Mouse (Mus musculus) adrenal gland, postnatal 10 days (tissue): ENCODE measurements around the gene Rabgap1l. TPM values are rescaled to one million over a fixed set of nuclear protein-coding genes. Genes with fewer than 3 reads are reported as not detected.

Experiments
- DNase-seq: peaks from one replicate; pipeline ENCODE4 v3.0.0; 2021; ENCODE audit warnings: mixed read lengths
- total RNA-seq, 2 experiments: library from RNA; stranded (reverse); gene quantifications; 2 replicates each; pipeline ENCODE4 v1.2.3; 2021

Gene Rabgap1l
- total RNA-seq, 2 experiments from 2014 or later: 31.3 to 34.1 TPM

DNA sequence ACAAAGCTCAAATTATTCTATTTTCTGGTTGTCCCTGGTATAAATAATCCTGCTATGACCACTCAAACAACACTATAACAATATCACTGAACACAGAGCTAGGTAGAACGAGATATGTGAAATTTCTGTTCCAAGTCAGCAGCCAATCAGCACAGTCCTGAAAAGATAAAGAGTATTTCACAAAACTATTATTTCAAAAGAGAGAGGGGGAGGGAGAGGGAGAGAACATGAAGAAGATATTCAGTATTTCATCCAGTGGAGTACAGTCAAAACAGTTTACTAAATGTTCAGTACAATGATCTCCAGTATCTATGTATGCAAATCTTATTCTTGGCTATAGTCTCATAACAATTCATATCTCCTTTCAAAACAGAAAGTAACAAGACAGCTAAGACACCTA is 5.1 kb downstream of the Rabgap1l start:
- DNase-seq: no peak

DNA sequence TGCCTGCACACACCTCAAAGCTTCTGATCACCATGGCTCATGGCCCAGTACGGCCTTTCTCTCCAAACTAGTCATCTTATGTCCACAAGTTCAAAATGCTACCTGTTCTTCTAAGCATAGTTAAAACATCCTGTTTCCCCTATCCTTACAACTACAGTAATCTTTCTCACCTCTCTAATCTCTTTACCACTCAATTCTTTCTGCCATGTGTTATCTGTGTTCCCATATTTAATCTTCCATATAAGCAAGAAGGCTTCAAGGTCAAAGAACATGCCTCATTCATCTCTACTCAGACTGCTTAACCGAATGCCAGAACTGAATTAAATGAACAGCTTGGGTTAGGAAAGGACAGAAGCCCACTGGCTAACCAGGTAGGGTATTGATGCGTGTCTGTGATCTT is 5.8 kb downstream of the Rabgap1l start:
- DNase-seq: no peak

DNA sequence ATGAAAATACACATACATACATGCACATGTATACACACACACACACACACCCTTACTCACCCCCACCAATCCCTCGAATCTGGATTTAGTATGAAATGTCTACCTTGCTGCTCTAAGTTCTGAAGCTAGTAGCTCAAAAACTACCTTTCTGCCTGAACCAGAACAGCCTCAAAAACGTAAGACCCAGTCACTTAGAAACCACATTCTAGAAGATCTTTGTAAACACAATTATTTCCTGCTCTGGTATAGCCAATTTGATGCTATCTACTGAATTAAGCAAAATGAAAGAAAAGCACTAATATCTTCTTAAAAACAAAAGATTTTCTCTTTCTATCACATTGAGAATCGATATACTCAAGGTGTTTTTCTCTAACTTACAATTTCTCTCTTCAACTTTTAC is 6.4 kb downstream of the Rabgap1l start:
- DNase-seq: no peak

DNA sequence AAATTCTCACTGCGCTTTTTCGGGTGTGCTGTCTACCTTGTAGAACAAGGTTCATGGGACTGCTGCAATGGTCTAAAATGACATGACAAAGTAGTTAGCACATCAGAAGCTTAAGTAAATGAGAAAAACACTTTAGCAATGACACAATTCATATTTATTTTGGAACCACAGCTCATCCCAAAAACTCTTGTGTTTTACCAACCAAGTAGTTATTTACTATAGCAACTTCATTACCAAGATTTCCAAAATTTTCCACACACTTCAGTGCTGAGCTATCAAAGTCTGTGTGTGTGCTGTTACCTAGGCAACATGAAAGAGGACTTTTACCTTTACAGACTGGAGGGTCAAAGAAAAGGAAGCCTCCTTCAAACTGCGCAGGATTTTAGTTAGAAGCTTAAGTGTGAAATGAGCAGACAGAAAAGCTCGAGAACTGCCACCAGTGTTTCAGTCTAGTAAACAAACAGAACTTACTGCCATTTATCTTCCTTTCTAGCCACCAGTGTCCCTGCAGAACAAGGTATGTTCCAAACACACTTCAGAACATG is 7.3 kb downstream of the Rabgap1l start:
- no peak for DNase-seq

DNA sequence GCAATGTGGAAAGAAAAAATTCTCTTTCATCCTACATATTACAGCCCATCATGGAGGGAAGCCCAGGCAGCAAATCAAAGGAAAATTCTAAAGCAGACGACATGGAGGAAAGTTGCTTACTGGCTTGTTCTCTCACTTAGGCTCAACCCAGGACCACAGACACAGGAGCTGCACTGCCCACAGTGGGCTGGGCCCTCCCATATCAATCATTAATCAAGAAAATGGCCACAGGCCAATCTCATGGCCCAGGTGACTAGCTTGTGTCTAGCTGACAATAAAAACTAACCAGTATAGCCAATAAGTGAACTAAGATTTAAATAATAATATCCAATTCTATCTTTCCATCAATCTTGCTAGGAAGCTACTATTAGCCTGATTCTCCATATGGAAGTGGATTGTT is 8.9 kb downstream of the Rabgap1l start:
- DNase-seq: peak; percentile 15

DNA sequence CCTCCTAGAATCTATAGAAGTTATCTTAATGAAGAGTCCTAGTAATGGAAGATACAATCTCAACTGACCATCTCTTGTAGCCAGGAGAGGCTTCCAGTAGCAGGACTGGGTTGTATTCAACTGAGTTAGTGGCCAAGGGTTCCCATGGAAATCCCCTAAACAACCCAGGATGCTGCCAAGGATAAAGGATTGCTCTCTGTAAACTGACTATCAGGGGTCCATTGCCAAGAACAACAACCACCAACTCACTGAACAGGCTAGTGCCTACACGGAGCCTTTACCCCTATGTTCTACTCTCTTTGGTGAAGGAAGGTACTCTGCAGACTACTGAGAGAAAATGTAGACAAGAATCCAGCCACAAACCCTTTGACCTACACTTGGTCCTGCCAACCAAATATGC is 18.8 kb downstream of the Rabgap1l start:
- no peak for DNase-seq

DNA sequence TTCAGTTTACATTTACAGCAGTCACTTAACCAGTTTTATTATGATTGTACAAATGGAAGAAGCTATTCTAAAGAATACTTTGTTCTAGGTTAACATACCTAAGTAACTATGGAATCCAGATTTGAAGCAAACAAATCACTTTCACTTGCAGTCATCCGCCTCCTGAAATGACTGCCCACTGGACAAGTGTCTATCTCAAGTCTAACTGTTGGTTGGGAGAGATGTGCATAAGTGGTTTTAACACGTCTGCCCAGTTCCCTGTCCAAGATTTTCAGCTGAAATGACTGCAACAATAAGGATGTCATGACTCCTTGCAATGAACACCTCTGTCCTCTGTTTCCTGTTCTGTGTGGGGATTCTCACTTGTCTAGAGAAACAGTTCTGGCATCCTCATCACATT is 27.4 kb downstream of the Rabgap1l start:
- no peak for DNase-seq

DNA sequence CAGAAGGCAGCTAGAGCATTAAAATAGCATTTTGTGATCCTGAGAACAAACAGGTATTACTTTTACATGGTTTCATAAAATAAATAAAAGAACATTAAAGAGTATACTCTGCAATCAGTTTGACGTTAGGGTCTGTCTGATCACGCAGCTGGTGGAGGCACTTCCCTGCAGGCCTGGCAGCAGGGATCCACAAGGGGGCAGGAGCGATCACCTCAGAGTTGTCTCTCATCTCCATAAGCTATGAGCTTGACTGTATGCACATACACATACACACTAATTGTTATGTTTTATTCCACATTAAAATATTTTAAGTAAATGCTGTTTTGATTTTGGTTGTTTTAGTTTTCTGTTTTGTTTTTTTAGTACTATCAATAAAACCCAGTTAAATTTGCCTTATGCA is 34.8 kb downstream of the Rabgap1l start:
- DNase-seq: peak; percentile 78

DNA sequence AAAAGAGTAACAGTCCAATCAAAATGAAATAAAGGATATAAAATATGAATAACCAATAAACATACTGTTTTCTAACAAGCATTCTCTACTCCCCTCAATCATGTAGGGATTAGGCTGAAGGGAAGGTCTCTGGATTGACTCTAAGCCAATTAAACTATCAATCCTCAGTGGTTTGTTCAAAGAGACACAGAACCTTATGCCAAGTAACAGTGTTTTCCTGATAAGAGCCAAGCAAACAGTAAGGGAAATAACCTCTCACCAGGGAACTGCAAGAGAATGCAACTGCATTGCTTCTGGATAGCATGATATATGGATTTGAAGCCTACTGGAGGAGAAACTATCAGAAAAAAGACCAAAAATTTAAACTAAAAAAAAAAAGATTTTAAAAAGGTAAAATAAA is 37.7 kb downstream of the Rabgap1l start:
- no peak for DNase-seq

DNA sequence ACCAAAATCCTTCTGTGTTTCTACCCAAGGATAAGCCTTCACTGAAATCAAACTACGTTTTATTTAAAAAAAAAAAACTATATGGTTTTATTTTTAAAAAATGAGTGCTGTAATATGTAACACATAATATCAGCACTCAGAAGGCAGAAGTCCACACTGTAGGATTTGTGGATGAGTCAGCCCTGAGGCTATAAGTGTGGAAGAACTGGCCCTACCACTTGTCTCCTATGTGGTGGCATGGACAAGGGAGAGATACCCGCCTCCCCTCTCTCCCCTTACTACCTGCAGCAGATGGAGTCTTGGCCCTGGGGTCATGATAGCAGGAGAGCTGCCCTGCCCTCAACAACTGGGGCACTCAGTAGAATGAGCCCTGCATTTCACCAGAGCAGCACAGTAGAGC is 42.4 kb downstream of the Rabgap1l start:
- DNase-seq: no peak

DNA sequence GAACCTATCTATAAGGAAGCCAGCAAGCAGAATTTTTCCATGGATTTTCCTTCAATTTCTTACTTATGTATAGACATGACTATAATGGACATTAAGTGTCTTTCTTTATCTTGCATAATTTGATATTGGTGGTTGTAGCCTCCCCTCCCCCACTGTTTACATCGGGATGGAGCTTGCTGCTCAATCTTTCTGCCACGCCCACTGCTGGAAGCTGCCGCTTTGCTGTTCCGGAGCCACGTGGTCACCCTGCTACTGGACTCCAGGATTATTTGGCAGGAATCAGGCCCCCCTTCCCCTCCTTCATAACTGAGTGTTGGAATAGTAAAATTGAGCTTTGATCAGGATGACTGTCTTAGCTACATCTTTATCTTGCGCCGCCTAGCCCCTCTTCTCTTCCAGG is 46.2 kb downstream of the Rabgap1l start:
- peak; percentile 4 for DNase-seq

DNA sequence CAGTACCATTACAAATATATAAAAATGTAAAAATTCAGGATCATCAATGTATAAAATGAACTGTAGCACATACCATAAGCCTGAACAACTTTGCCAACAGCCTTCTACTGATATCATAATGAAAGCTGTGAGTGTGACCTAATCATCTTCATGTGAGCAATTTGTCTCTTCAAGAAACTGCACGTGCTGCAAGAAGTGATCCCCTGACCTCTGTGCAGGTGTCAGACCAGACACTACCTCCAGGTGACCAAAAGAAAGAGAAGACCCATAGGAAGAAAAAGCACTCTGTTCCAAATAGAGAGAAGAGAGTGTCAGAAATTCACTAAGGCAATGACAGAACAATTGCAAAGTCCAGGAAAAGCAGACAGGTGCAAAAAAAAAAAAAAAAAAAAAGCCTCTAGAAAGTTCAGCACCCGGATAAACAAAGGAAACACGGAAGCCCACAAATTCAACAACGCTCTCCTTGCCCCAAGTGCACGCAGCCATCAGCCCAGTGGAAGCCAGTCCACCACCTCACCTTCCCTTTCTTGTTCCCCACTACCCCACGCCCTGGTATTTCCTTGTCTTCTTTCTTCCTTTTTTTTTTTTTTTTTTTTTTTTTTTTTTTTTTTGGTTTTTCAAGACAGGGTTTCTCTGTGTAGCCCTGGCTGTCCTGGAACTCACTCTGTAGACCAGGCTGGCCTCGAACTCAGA is 47.6 kb downstream of the Rabgap1l start:
- no peak for DNase-seq

DNA sequence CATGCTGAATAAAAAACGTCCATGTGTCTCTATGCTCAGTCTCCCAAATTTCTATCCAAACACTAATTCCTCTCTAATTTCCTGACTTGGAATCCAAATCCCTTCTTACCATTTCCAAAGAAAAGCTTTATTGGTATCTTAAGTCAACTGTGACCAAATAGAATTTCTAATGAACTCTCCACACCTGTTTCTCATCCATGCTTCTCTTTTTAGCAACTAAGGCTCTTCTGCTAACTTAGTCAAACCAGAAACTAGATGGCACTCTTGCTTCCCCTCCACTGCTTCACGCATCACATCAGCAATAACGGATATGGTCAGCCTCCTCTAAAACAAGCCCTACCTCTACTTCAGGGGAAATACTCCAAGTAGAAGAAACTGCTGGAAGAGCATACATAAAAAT is 49.0 kb downstream of the Rabgap1l start:
- DNase-seq: no peak

DNA sequence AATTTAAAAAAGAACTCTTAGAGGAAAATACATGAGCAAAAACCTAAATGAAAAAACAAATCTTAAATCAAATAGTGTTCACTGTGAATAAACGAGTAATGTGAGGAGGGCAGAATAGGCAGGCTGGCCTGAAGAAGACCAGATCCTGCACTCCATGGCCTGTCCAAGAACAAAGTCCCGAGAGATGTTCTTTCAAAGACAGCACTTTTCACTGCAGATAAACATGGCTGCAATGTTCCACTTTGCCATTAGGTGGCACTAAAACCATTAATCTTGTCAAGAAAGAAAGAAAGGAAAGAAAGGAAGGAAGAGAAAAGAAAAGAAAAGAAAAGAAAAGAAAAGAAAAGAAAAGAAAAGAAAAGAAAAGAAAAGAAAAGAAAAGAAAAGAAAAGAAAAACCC is 49.8 kb downstream of the Rabgap1l start:
- DNase-seq: peak; percentile 68

DNA sequence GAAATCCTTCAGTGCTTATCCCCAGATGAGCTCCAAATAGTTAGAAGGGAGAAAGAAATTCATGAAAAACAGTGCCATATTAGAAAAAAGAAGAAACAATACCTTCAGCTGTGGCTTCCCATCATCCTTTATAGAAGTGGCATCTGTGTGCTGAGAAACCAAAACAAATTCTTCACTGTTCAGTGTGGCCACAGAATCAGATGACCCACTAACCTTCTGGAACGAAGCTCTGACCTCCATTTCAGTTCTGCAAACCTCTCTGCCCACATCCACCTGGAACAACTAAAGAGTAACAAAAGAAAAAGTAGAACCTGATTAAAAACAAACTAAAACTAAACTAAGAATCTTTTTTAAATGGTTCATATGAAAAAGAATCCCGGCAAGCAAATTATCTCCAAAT is 52.4 kb downstream of the Rabgap1l start:
- DNase-seq: no peak

DNA sequence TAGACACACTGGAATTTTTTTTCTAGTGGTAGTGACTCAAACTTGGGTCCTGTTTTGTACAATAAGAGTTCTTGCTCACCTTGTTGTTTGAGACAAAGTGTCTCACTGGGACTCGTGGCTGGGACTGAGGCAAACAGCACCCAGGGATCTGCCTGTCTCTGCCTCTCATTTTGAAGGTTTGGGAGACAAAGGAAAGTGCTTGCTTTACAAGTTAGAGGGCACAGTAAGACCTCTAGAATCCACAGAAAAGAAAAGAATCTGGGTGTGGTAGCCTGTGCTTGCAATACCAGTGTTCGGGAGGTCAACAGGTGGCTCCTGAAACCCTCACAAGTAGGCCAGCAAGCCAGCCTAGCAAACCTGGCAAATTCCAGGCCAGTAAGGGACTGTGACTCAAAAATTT is 58.3 kb downstream of the Rabgap1l start:
- no peak for DNase-seq

DNA sequence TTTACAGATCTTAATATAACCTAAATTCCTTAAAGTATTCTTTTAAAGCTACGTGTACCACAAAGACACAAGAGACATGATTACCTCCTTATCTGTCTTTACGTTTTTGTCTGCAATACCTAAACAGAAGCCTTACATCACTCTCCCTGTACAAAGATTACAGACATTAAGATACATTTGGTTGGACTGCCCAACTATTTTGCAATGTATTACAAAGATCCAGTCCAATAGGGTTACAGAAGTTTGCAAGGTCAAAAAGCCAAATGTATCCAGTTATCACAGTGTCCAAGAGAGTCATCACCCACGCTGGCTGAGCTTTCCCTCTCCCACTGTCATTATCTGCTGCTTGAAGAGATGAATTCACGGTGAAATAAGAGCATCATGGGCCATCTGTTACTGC is 63.1 kb downstream of the Rabgap1l start:
- DNase-seq: no peak

DNA sequence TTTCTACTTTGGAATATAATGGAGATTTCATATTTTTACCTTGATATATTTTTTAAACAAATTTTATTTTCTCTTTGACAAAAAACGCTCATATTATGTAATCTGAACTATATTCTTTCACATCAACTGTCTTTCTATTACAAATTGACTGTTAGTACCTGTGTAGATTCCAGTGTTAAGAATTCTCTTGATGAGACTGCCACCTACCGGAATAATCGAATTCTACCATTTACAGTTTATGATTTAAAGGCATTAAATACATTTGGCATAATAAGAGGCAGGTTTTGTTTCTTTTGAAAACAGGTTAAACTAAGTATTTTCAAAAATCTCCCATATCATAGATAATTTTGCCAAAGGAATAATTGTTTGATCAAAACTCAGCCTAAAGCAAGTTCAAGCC is 75.3 kb downstream of the Rabgap1l start:
- DNase-seq: no peak

DNA sequence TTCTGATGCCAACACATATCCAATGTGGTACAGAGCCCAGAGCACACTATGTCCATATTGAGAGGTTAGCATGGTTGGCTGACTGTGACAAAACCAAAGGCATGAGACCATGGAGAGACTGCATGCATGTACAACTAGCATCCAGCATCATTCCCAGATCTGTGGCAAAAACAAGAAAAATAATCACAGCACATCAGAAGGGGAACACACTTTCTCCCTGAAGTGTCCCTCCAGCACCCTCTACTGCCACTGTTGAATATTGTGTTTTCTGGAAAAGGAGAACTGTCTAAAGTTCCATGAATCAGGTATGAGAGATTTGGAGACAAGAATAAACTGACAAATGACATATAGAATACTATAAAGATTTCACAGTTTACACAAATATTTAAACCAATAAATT is 78.3 kb downstream of the Rabgap1l start:
- peak; percentile 8 for DNase-seq

DNA sequence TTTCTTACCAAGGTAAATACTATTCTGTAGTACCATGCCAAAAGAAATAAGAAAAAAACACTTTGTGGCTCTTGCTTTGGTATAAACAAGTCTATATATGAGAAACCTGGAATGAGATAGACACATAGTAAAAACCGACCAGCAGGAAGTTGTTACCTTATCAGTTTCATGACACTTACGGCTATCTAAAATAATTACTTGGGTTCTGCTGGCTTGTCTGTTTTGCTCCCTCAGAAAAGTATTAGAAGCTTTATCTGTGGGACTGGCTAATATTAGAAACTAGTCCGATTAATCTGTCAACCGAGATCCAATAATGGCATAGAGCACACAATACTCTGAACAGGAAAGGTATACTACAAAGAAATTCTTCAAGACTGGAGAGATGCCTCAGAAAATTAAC is 79.1 kb downstream of the Rabgap1l start:
- DNase-seq: no peak

DNA sequence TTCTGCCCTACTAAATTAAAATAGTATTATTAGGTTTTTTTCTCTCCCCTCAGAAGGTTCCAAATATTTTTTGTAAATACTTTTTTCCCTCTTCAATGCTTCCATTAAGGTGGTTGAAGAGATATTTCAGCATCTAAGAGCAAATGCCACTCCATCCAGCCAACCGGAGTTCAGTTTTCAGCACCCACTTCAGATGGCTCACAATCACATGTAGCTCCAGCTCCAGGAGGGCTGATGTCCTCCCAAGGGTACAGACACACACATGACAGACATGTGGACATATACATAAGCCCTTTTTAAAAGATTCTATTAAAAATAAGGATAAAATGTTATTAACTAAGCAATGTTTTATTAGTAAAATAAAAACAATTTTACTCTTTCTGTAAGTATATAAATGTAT is 79.6 kb downstream of the Rabgap1l start:
- DNase-seq: no peak

DNA sequence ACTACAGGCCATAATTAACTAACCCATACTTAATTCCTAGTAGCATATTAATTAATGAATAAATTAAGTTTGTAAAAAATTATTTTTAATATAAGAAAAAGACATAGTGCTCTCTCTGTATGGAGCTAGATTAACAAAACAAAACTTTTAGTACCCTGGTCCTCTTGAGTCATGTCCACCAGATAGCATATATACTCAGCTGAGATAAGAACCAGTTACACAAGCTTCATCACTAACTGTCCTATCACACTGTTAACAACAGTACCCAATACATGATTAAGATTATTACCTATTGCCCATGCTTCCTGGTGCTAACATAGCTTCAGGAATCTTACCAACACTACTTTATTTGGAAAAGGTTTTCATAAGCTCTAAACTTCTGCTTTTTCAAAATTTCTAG is 82.5 kb downstream of the Rabgap1l start:
- DNase-seq: no peak

DNA sequence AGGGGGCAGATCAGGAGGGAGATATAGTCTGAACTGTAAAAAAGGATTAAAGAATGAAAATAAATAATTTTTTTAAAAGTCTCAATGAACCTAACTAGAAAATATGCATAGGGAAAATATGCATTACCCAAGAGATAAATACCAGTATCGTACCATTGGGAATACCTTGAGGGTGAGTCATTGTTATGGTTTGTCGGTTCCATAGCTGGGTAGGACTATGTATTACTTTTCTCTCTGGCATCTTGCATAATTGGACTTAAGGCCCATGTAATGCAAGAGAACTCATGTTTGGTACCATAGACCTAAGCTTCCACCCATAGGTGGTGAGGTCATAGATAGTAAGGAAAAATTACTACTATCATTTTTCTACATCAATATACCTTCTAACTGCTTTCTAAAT is 88.4 kb downstream of the Rabgap1l start:
- DNase-seq: no peak

DNA sequence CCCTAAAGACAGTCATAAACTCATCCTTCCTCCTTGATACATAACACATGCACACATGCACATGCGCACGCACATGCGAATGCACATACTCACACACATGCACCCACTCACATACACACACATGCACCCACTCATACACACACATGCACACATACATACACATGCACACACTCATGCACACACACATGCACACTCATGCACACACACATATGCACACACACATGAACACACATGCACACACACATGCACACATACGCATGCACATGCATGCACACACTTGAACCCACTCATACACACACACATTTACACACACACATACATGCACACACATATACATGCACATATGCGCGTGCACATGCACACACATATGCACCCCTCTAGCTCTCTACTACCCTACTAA is 89.2 kb downstream of the Rabgap1l start:
- DNase-seq: no peak

DNA sequence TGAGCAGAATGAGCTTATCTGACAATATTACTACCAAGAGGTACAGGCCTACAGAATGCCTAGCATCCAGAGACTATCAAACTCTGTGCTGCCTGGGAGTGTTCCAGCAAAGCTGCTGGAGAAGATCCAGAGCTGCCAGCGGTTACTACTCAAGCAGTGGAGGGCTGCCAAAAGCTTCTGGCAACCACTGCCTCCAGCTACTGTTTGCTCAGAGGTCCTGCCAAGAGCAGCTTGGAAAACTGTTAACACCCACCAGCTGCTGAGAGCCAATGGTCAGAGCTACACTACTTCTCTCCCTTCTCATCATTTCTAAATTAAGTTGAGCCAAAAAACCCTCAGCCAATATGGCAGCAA is 99.9 kb downstream of the Rabgap1l start:
- DNase-seq: peak; percentile 95
